ENCODE assay signal across 11 mouse cellular contexts in genomic region chr8:103809140-103809539, GRCm38 (mm10).
A peak's percentile ranks its signal among the peaks of the same experiment; 100 is the strongest.
DNase-seq lines count a peak whose midpoint lies in the region; ATAC-seq and TF ChIP-seq lines count a peak whose summit lies in the region.
"Had no signal": no experiment of that assay in that cellular context is flagged by ENCODE, and none has a peak within 500 bp of the region (broad histone marks: within the 10 kb centered on the region; RNA-seq: fewer than 3 reads in every experiment).

No protein-coding gene starts in this region.

- no peaks in the 10 kb centered on the region for H3K27me3 ChIP-seq in intestine, embryonic 14.5 days (replicated peaks; ENCODE audit: control insufficient read depth, insufficient read depth, low read length)
- no peaks in the 10 kb centered on the region for H3K27me3 ChIP-seq in intestine, postnatal 0 days (replicated peaks; ENCODE audit: control insufficient read depth, insufficient read depth, low read length)
- H3K27me3 ChIP-seq in lung, postnatal 0 days (replicated peaks; ENCODE audit: insufficient read depth, low read length): no peaks in the 10 kb centered on the region
- H3K27me3 ChIP-seq in embryonic facial prominence, embryonic 15.5 days: no peaks in the 10 kb centered on the region
- no peaks in the 10 kb centered on the region for H3K27me3 ChIP-seq in stomach, embryonic 15.5 days (replicated peaks)
- H3K27me3 ChIP-seq: hindbrain, embryonic 12.5 days had no signal

- no peak for DNase-seq in intestine, embryonic 14.5 days (ENCODE audit: low spot score)
- DNase-seq in lung, postnatal 0 days (ENCODE audit: low spot score): peak; percentile 14
- no peak for DNase-seq in lung, postnatal 14 days
- DNase-seq in frontal cortex, postnatal 36 days (ENCODE audit: low spot score in 2 of 2): no peak
- DNase-seq in B cell, adult 2 months: no peak
- DNase-seq: cerebellum, postnatal 10 days; thymus, postnatal 36 days had no signal

- no peaks in the 10 kb centered on the region for H3K4me1 ChIP-seq in intestine, embryonic 14.5 days (replicated peaks; ENCODE audit: control insufficient read depth, insufficient read depth, low read length)
- H3K4me1 ChIP-seq in intestine, postnatal 0 days (replicated peaks; ENCODE audit: control insufficient read depth, insufficient read depth, low read length): no peaks in the 10 kb centered on the region
- peaks cover 4% of the 10 kb centered on the region; the same call in 1 of the 2 replicates for H3K4me1 ChIP-seq in lung, postnatal 0 days (ENCODE audit: insufficient read depth, low read depth, low read length)
- H3K4me1 ChIP-seq in embryonic facial prominence, embryonic 15.5 days: peaks cover 23% of the 10 kb centered on the region
- peaks cover 5% of the 10 kb centered on the region; the same call in 1 of the 2 replicates for H3K4me1 ChIP-seq in stomach, embryonic 15.5 days

- peak overlapping the region; percentile 49; the same call in 1 of the 2 replicates for H3K27ac ChIP-seq in intestine, embryonic 14.5 days (ENCODE audit: low read depth)
- H3K27ac ChIP-seq in intestine, postnatal 0 days (ENCODE audit: low read depth, low read length): no peak overlapping the region
- H3K27ac ChIP-seq in lung, postnatal 0 days (ENCODE audit: low read length): peak overlapping the region; percentile 68
- H3K27ac ChIP-seq in embryonic facial prominence, embryonic 15.5 days (replicated peaks): 0 out of 2 replicates have a peak overlapping the region, but pooled peaks have one; percentile 36
- peak overlapping the region; percentile 69; the same call in 1 of the 2 replicates for H3K27ac ChIP-seq in stomach, embryonic 15.5 days
- H3K27ac ChIP-seq: hindbrain, embryonic 12.5 days had no signal

- H3K4me3 ChIP-seq in intestine, embryonic 14.5 days (ENCODE audit: low read depth, low read length): no peak overlapping the region
- H3K4me3 ChIP-seq in intestine, postnatal 0 days (ENCODE audit: low read depth, low read length): no peak overlapping the region
- no peak overlapping the region for H3K4me3 ChIP-seq in lung, postnatal 0 days (ENCODE audit: low read depth, low read length)
- no peak overlapping the region for H3K4me3 ChIP-seq in embryonic facial prominence, embryonic 15.5 days (replicated peaks)
- no peak overlapping the region for H3K4me3 ChIP-seq in stomach, embryonic 15.5 days (replicated peaks)
- H3K4me3 ChIP-seq: hindbrain, embryonic 12.5 days had no signal

- ATAC-seq in intestine, embryonic 14.5 days (replicated peaks; ENCODE audit: low FRiP score, low TSS enrichment, low read depth): no peak
- ATAC-seq in intestine, postnatal 0 days: no peak
- ATAC-seq in lung, postnatal 0 days: no peak
- ATAC-seq in embryonic facial prominence, embryonic 15.5 days (ENCODE audit: insufficient number of reproducible peaks, low FRiP score, low TSS enrichment, low read depth): no peak
- no peak for ATAC-seq in stomach, embryonic 15.5 days (ENCODE audit: insufficient read depth, low FRiP score, low read depth)

- 62% methylated on average over 7 of the region's 7 CpGs for WGBS in intestine, embryonic 14.5 days
- 75% methylated on average over 7 of the region's 7 CpGs for WGBS in intestine, postnatal 0 days
- WGBS in lung, postnatal 0 days: 50% methylated on average over 7 of the region's 7 CpGs
- 43% methylated on average over 7 of the region's 7 CpGs for WGBS in embryonic facial prominence, embryonic 15.5 days
- WGBS in stomach, embryonic 15.5 days: 58% methylated on average over 7 of the region's 7 CpGs

- no peak for TF ChIP-seq CTCF in intestine, postnatal 0 days (IDR thresholded peaks at IDR 0.05; ENCODE audit: low read depth)
- TF ChIP-seq CTCF in lung, postnatal 0 days (IDR thresholded peaks at IDR 0.05): no peak

- no peaks in the 10 kb centered on the region for H3K36me3 ChIP-seq in intestine, embryonic 14.5 days (ENCODE audit: control insufficient read depth, insufficient read depth, low read length)
- no peaks in the 10 kb centered on the region for H3K36me3 ChIP-seq in intestine, postnatal 0 days (ENCODE audit: control insufficient read depth, insufficient read depth)
- no peaks in the 10 kb centered on the region for H3K36me3 ChIP-seq in lung, postnatal 0 days (ENCODE audit: insufficient read depth, low read length)
- H3K36me3 ChIP-seq in embryonic facial prominence, embryonic 15.5 days: no peaks in the 10 kb centered on the region
- no peaks in the 10 kb centered on the region for H3K36me3 ChIP-seq in stomach, embryonic 15.5 days
- H3K36me3 ChIP-seq: hindbrain, embryonic 12.5 days had no signal

- no peak for TF ChIP-seq EP300 in lung, postnatal 0 days (IDR thresholded peaks at IDR 0.05)

- no peak overlapping the region for H3K9ac ChIP-seq in intestine, embryonic 14.5 days (ENCODE audit: low read length)
- no peak overlapping the region for H3K9ac ChIP-seq in intestine, postnatal 0 days (ENCODE audit: low read depth, low read length)
- H3K9ac ChIP-seq in lung, postnatal 0 days (replicated peaks; ENCODE audit: low read depth): no peak overlapping the region
- no peak overlapping the region for H3K9ac ChIP-seq in embryonic facial prominence, embryonic 15.5 days
- no peak overlapping the region for H3K9ac ChIP-seq in stomach, embryonic 15.5 days
- H3K9ac ChIP-seq: hindbrain, embryonic 12.5 days had no signal

- H3K4me2 ChIP-seq in intestine, embryonic 14.5 days (ENCODE audit: low read length): no peak overlapping the region
- H3K4me2 ChIP-seq in intestine, postnatal 0 days (replicated peaks; ENCODE audit: low read depth): no peak overlapping the region
- H3K4me2 ChIP-seq in lung, postnatal 0 days (replicated peaks; ENCODE audit: low read depth, low read length): no peak overlapping the region
- H3K4me2 ChIP-seq in embryonic facial prominence, embryonic 15.5 days (replicated peaks): no peak overlapping the region
- H3K4me2 ChIP-seq in stomach, embryonic 15.5 days: no peak overlapping the region
- H3K4me2 ChIP-seq: hindbrain, embryonic 12.5 days had no signal

- 0 out of 2 replicates have a peak, but pooled peaks cover 3% of the 10 kb centered on the region for H3K9me3 ChIP-seq in intestine, embryonic 14.5 days (ENCODE audit: control insufficient read depth, low read length)
- H3K9me3 ChIP-seq in intestine, postnatal 0 days (ENCODE audit: control insufficient read depth): no peaks in the 10 kb centered on the region
- no peaks in the 10 kb centered on the region for H3K9me3 ChIP-seq in lung, postnatal 0 days (ENCODE audit: low read length)
- H3K9me3 ChIP-seq in embryonic facial prominence, embryonic 15.5 days (replicated peaks): no peaks in the 10 kb centered on the region
- no peaks in the 10 kb centered on the region for H3K9me3 ChIP-seq in stomach, embryonic 15.5 days
- H3K9me3 ChIP-seq: hindbrain, embryonic 12.5 days had no signal
